Mouse (Mus musculus) stomach, embryonic 14.5 days (tissue): ENCODE measurements around the gene Mrgpre. TPM values are rescaled to one million over a fixed set of nuclear protein-coding genes. Genes with fewer than 3 reads are reported as not detected.

ENCODE experiments used
- ATAC-seq: fragments of 200-750 bp; cut with Nextera tagmentation; 2 replicates; pipeline ENCODE4 v1.8.0; 2017; ENCODE audit warnings: low read depth, moderate TSS enrichment; ENCODE audit not compliant: insufficient number of reproducible peaks, insufficient read depth, low FRiP score
- H3K27ac ChIP-seq: fragments of 300-500 bp; sonication (generic); 2 replicates; pipeline ENCODE4 v1.5.1; 2014; ENCODE audit warnings: mild to moderate bottlenecking, low read length, moderate library complexity, mixed read lengths
- H3K27me3 ChIP-seq: fragments of 300-500 bp; sonication (generic); 2 replicates; pipeline ENCODE4 v1.6.1; 2014; ENCODE audit warnings: low read length, control low read depth, mixed read lengths; ENCODE audit not compliant: control insufficient read depth, insufficient read depth
- H3K36me3 ChIP-seq: fragments of 300-500 bp; sonication (generic); 2 replicates; pipeline ENCODE4 v1.6.1; 2014; ENCODE audit warnings: mild to moderate bottlenecking, control low read depth, low read length, moderate library complexity, mixed read lengths; ENCODE audit not compliant: control insufficient read depth, insufficient read depth
- H3K4me1 ChIP-seq: fragments of 300-500 bp; sonication (generic); 2 replicates; pipeline ENCODE4 v1.6.1; 2014; ENCODE audit warnings: low read length, control low read depth, mixed read lengths; ENCODE audit not compliant: control insufficient read depth, insufficient read depth
- H3K4me2 ChIP-seq: fragments of 300-500 bp; sonication (generic); replicated peaks from 2 replicates; pipeline ENCODE4 v1.6.1; 2014; ENCODE audit warnings: low read depth, low read length, control low read depth
- H3K4me3 ChIP-seq: fragments of 300-500 bp; sonication (generic); 2 replicates; pipeline ENCODE4 v1.5.1; 2014; ENCODE audit warnings: low read depth, low read length, control low read depth
- H3K9ac ChIP-seq: fragments of 300-500 bp; sonication (generic); replicated peaks from 2 replicates; pipeline ENCODE4 v1.6.1; 2014; ENCODE audit warnings: low read depth, mild to moderate bottlenecking, control low read depth, low read length, moderate library complexity, mixed read lengths
- H3K9me3 ChIP-seq: fragments of 300-500 bp; sonication (generic); 2 replicates; pipeline ENCODE4 v1.6.1; 2016; ENCODE audit warnings: low read depth, low read length, control low read depth; ENCODE audit not compliant: control insufficient read depth
- WGBS: fragments of 180-500 bp; shearing (Covaris S2); extraction: QIAGEN DNeasy Blood & Tissue Kit; methylation state at CpG from one replicate; pipeline ENCODE4 v1.1.7; 2014; 5-methylcytosine and 5-hydroxymethylcytosine counted together
- polyA plus RNA-seq: library from polyadenylated mRNA; unstranded; fragments of >200 nt; fragmentation: Nextera tagmentation; extraction: Ambion mirVana; gene quantifications from 2 replicates; pipeline ENCODE4 v1.2.1, GENCODE M21; 2014

Gene Mrgpre
- polyA plus RNA-seq, 1 experiment from 2014 or later: 1.7 TPM

- 42% methylated on average over 5 of the region's 5 CpGs for WGBS
- no peaks in the 10 kb centered on the region for H3K9me3 ChIP-seq
- ATAC-seq: no peak
Measured at GRCm38 (mm10) chr7:143753990-143754715, 30.1 kb downstream of the Mrgpre start.

GRCm38 (mm10) chr7:143752606-143753005 is 31.7 kb downstream of the Mrgpre start:
- WGBS: 72% methylated on average over 3 of the region's 3 CpGs
- Histone ChIP-seq H3K4me2 (no peak overlapping the region), H3K4me3 (no peak overlapping the region), H3K36me3 (no peaks in the 10 kb centered on the region), H3K9ac (no peak overlapping the region), H3K9me3 (no peaks in the 10 kb centered on the region), H3K4me1 (0 out of 2 replicates have a peak, but pooled peaks cover 7% of the 10 kb centered on the region), H3K27me3 (no peaks in the 10 kb centered on the region), H3K27ac (no peak overlapping the region)
- ATAC-seq: no peak

More at GRCm38 (mm10) chr7:143753990-143754715, 30.1 kb downstream of the Mrgpre start:
- Histone ChIP-seq H3K4me3 (no peak overlapping the region), H3K27me3 (no peaks in the 10 kb centered on the region), H3K9ac (no peak overlapping the region), H3K27ac (no peak overlapping the region), H3K36me3 (no peaks in the 10 kb centered on the region), H3K4me1 (0 out of 2 replicates have a peak, but pooled peaks cover 3% of the 10 kb centered on the region), H3K4me2 (no peak overlapping the region)

GRCm38 (mm10) chr7:143752056-143752455 is 32.2 kb downstream of the Mrgpre start:
- Histone ChIP-seq H3K36me3 (no peaks in the 10 kb centered on the region), H3K9me3 (no peaks in the 10 kb centered on the region), H3K27me3 (no peaks in the 10 kb centered on the region), H3K9ac (no peak overlapping the region), H3K4me2 (no peak overlapping the region), H3K4me1 (0 out of 2 replicates have a peak, but pooled peaks cover 7% of the 10 kb centered on the region), H3K4me3 (no peak overlapping the region), H3K27ac (no peak overlapping the region)
- ATAC-seq: no peak
- 65% methylated on average over 4 of the region's 4 CpGs for WGBS

GRCm38 (mm10) chr7:143751380-143751779 is 32.9 kb downstream of the Mrgpre start:
- Histone ChIP-seq H3K27me3 (no peaks in the 10 kb centered on the region), H3K36me3 (no peaks in the 10 kb centered on the region), H3K4me2 (no peak overlapping the region), H3K27ac (no peak overlapping the region), H3K9ac (no peak overlapping the region), H3K4me3 (no peak overlapping the region), H3K4me1 (0 out of 2 replicates have a peak, but pooled peaks cover 6% of the 10 kb centered on the region), H3K9me3 (no peaks in the 10 kb centered on the region)
- 70% methylated on average over 1 of the region's 1 CpGs for WGBS
- no peak for ATAC-seq

GRCm38 (mm10) chr7:143749045-143749444 is 35.3 kb downstream of the Mrgpre start:
- WGBS: 71% methylated on average over 3 of the region's 3 CpGs
- Histone ChIP-seq H3K4me3 (no peak overlapping the region), H3K4me2 (no peak overlapping the region; the same call in 1 of the 2 replicates), H3K27me3 (no peaks in the 10 kb centered on the region), H3K36me3 (no peaks in the 10 kb centered on the region), H3K9me3 (no peaks in the 10 kb centered on the region), H3K27ac (no peak overlapping the region), H3K9ac (no peak overlapping the region), H3K4me1 (0 out of 2 replicates have a peak, but pooled peaks cover 4% of the 10 kb centered on the region)
- no peak for ATAC-seq

- Histone ChIP-seq H3K4me1 (0 out of 2 replicates have a peak, but pooled peaks cover 4% of the 10 kb centered on the region), H3K4me3 (no peak overlapping the region), H3K36me3 (no peaks in the 10 kb centered on the region), H3K4me2 (peak overlapping the region; percentile 43), H3K9me3 (no peaks in the 10 kb centered on the region), H3K27me3 (no peaks in the 10 kb centered on the region), H3K27ac (peak overlapping the region; percentile 22; the same call in 1 of the 2 replicates), H3K9ac (no peak overlapping the region)
- 3% methylated on average over 16 of the region's 16 CpGs for WGBS
- ATAC-seq: peak; percentile 70
Measured at GRCm38 (mm10) chr7:143748041-143748868, 36.0 kb downstream of the Mrgpre start.

- Histone ChIP-seq H3K4me2 (peak overlapping the region; percentile 77), H3K9ac (no peak overlapping the region), H3K27me3 (no peaks in the 10 kb centered on the region), H3K27ac (peak overlapping the region; percentile 89; the same call in 1 of the 2 replicates), H3K4me1 (peaks cover 33% of the 10 kb centered on the region), H3K36me3 (0 out of 2 replicates have a peak, but pooled peaks cover 2% of the 10 kb centered on the region), H3K9me3 (no peaks in the 10 kb centered on the region), H3K4me3 (peak overlapping the region; percentile 91)
- ATAC-seq: 0 out of 2 replicates have a peak, but pooled peaks have one; percentile 1
- WGBS: 13% methylated on average over 2 of the region's 2 CpGs
Measured at GRCm38 (mm10) chr7:143740653-143741052, 43.6 kb downstream of the Mrgpre start.
